ENCODE assay signal across 13 mouse cellular contexts in the genomic region with DNA sequence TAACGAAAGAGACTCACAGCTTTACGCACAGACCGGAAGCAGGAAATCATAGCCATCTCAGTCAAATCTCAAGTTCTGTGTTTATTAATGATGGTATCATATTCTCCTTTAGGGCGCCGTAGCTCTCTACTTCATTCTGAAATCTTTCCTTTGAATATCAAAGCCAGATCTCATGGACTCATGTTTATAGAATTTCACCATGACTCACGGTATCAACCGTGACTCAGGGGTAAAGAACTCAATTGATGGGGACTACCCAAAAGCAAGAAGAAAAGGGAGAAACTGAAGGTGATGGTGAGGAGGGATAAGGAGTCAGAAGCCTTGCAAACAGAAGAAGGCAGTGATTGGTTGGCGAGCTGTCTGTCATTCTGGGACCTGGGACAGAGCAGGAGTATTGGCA. TPM values are rescaled to one million over a fixed set of nuclear protein-coding genes. Genes with fewer than 3 reads are reported as not detected.
"Had no signal": no experiment of that assay in that cellular context is flagged by ENCODE, and none has a peak within 500 bp of the region (broad histone marks: within the 10 kb centered on the region; RNA-seq: fewer than 3 reads in every experiment).

No protein-coding gene starts in this region.

- H3K4me1 ChIP-seq: limb, embryonic 12.5 days; liver, embryonic 13.5 days; lung, embryonic 15.5 days; midbrain, embryonic 12.5 days had no signal

- H3K9ac ChIP-seq: limb, embryonic 12.5 days; liver, embryonic 13.5 days; liver, postnatal 0 days; lung, embryonic 15.5 days; midbrain, embryonic 12.5 days had no signal

- H3K9me3 ChIP-seq: liver, embryonic 13.5 days; lung, embryonic 15.5 days; midbrain, embryonic 12.5 days had no signal

- H3K27me3 ChIP-seq: limb, embryonic 12.5 days; liver, embryonic 13.5 days; lung, embryonic 15.5 days; midbrain, embryonic 12.5 days had no signal

- H3K4me3 ChIP-seq: limb, embryonic 12.5 days; liver, embryonic 13.5 days; lung, embryonic 15.5 days; midbrain, embryonic 12.5 days had no signal

- H3K4me2 ChIP-seq: limb, embryonic 12.5 days; liver, embryonic 13.5 days; lung, embryonic 15.5 days; midbrain, embryonic 12.5 days had no signal

- DNase-seq: kidney, adult 8-10 months; kidney, postnatal 36 days; liver; liver, embryonic 13.5 days; liver, postnatal 0 days; right cerebral cortex, postnatal 25 days; thymus, postnatal 36 days had no signal

- H3K27ac ChIP-seq: kidney, postnatal 0 days; limb, embryonic 12.5 days; liver, embryonic 13.5 days; lung, embryonic 15.5 days; midbrain, embryonic 12.5 days had no signal

- H3K36me3 ChIP-seq: limb, embryonic 12.5 days; liver, embryonic 13.5 days; lung, embryonic 15.5 days; midbrain, embryonic 12.5 days had no signal

- ATAC-seq: liver, postnatal 0 days; midbrain, embryonic 16.5 days had no signal

RNA-seq across cellular contexts. Expression of a gene that starts 38.5 kb away (rescaled TPM):
- total RNA-seq: megakaryocyte-erythroid progenitor cell, adult 5-6 weeks had no signal
